8 mouse cellular contexts compared by ENCODE assay signal in genomic region chr1:153486120-153486519, GRCm38 (mm10). TPM values are rescaled to one million over a fixed set of nuclear protein-coding genes. Genes with fewer than 3 reads are reported as not detected.
DNase-seq lines count a peak whose midpoint lies in the region; ATAC-seq and TF ChIP-seq lines count a peak whose summit lies in the region.
"Not testable (repeated sequence)": the region's sequence is repeated elsewhere in the genome, so short reads cannot be mapped to it uniquely, and the experiment has no call there.

No protein-coding gene starts in this region.

- not testable (repeated sequence) for H3K27ac ChIP-seq in forebrain, embryonic 15.5 days (replicated peaks); hindbrain, embryonic 11.5 days (ENCODE audit: low read depth, low read length); kidney, postnatal 0 days; liver, embryonic 16.5 days (ENCODE audit: low read length); midbrain, embryonic 16.5 days (ENCODE audit: low read length); testis, adult 2 months (ENCODE audit: control insufficient read depth, insufficient read depth, low read depth, low read length)

- ATAC-seq in forebrain, embryonic 15.5 days (replicated peaks); hindbrain, embryonic 11.5 days (ENCODE audit: low FRiP score); kidney, postnatal 0 days (replicated peaks; ENCODE audit: low FRiP score, low read depth); liver, embryonic 16.5 days (ENCODE audit: low read depth); midbrain, embryonic 16.5 days: not testable (repeated sequence)

- WGBS in forebrain, embryonic 15.5 days = 15% methylated on average over 6 of the region's 6 CpGs
- 12% methylated on average over 6 of the region's 6 CpGs for WGBS in hindbrain, embryonic 11.5 days
- 5% methylated on average over 6 of the region's 6 CpGs for WGBS in kidney, postnatal 0 days
- 7% methylated on average over 6 of the region's 6 CpGs for WGBS in liver, embryonic 16.5 days (ENCODE audit: insufficient replicate concordance)
- WGBS in midbrain, embryonic 16.5 days = 8% methylated on average over 6 of the region's 6 CpGs

- not testable (repeated sequence) for TF ChIP-seq CTCF in E14TG2a.4 (conservative IDR thresholded peaks at IDR 0.05; ENCODE audit: low read length); kidney, postnatal 0 days (IDR thresholded peaks at IDR 0.05; ENCODE audit: low read depth); testis, adult 2 months (IDR thresholded peaks at IDR 0.05; ENCODE audit: control insufficient read depth, insufficient read depth, insufficient replicate concordance, low read depth, low read length)

- peak overlapping the region; percentile 99 for H3K9ac ChIP-seq in forebrain, embryonic 15.5 days (replicated peaks)
- peak overlapping the region; percentile 100; the same call in 1 of the 2 replicates for H3K9ac ChIP-seq in hindbrain, embryonic 11.5 days (ENCODE audit: low read depth, low read length)
- peak overlapping the region; percentile 97 for H3K9ac ChIP-seq in kidney, postnatal 0 days (ENCODE audit: low read depth, low read length)
- peak overlapping the region; percentile 88 for H3K9ac ChIP-seq in liver, embryonic 16.5 days (ENCODE audit: low read depth, low read length)
- peak overlapping the region; percentile 99 for H3K9ac ChIP-seq in midbrain, embryonic 16.5 days (ENCODE audit: low read depth, low read length)

- H3K4me2 ChIP-seq in forebrain, embryonic 15.5 days (replicated peaks) = peak overlapping the region; percentile 84
- peak overlapping the region; percentile 63 for H3K4me2 ChIP-seq in hindbrain, embryonic 11.5 days (replicated peaks; ENCODE audit: low read depth, low read length)
- peak overlapping the region; percentile 86 for H3K4me2 ChIP-seq in kidney, postnatal 0 days (ENCODE audit: low read length)
- peak overlapping the region; percentile 84 for H3K4me2 ChIP-seq in liver, embryonic 16.5 days (ENCODE audit: low read depth, low read length)
- H3K4me2 ChIP-seq in midbrain, embryonic 16.5 days (ENCODE audit: low read length) = peak overlapping the region; percentile 70

- H3K4me1 ChIP-seq in E14TG2a.4 (replicated peaks; ENCODE audit: low read depth, low read length) = peaks cover 77% of the 10 kb centered on the region
- H3K4me1 ChIP-seq in forebrain, embryonic 15.5 days = peaks cover 38% of the 10 kb centered on the region
- H3K4me1 ChIP-seq in hindbrain, embryonic 11.5 days (replicated peaks; ENCODE audit: control insufficient read depth, insufficient read depth, low read length); kidney, postnatal 0 days (replicated peaks; ENCODE audit: insufficient read depth, low read length); testis, adult 2 months (ENCODE audit: control insufficient read depth, insufficient read depth, low read length): not testable (repeated sequence)
- H3K4me1 ChIP-seq in liver, embryonic 16.5 days (ENCODE audit: control insufficient read depth, low read depth, low read length) = peaks cover 16% of the 10 kb centered on the region
- peaks cover 24% of the 10 kb centered on the region for H3K4me1 ChIP-seq in midbrain, embryonic 16.5 days (ENCODE audit: control insufficient read depth, insufficient read depth, low read length)

- not testable (repeated sequence) for H3K27me3 ChIP-seq in E14TG2a.4 (ENCODE audit: insufficient read depth, low read length); forebrain, embryonic 15.5 days; hindbrain, embryonic 11.5 days (ENCODE audit: control insufficient read depth, insufficient read depth, low read length); kidney, postnatal 0 days (ENCODE audit: insufficient read depth, low read length); liver, embryonic 16.5 days (ENCODE audit: control insufficient read depth, insufficient read depth, low read depth, low read length); midbrain, embryonic 16.5 days (ENCODE audit: control insufficient read depth, insufficient read depth, low read depth, low read length); testis, adult 2 months (ENCODE audit: control insufficient read depth, insufficient read depth, low read length)

- not testable (repeated sequence) for H3K9me3 ChIP-seq in E14TG2a.4 (ENCODE audit: low read length); forebrain, embryonic 15.5 days; hindbrain, embryonic 11.5 days (ENCODE audit: control insufficient read depth, low read length); kidney, postnatal 0 days (replicated peaks; ENCODE audit: low read length); liver, embryonic 16.5 days (replicated peaks; ENCODE audit: control insufficient read depth, low read length); midbrain, embryonic 16.5 days (replicated peaks; ENCODE audit: control insufficient read depth, low read length, poor library complexity, severe bottlenecking)

- not testable (repeated sequence) for TF ChIP-seq POLR2A in testis, adult 2 months (IDR thresholded peaks at IDR 0.05; ENCODE audit: control insufficient read depth, low read depth, low read length)

- H3K4me3 ChIP-seq in E14TG2a.4 (replicated peaks; ENCODE audit: low read length) = peak overlapping the region; percentile 100
- peak overlapping the region; percentile 100 for H3K4me3 ChIP-seq in forebrain, embryonic 15.5 days
- H3K4me3 ChIP-seq in hindbrain, embryonic 11.5 days (ENCODE audit: low read depth, low read length) = peak overlapping the region; percentile 99
- H3K4me3 ChIP-seq in kidney, postnatal 0 days (replicated peaks; ENCODE audit: low read depth, low read length) = peak overlapping the region; percentile 96
- peak overlapping the region; percentile 97 for H3K4me3 ChIP-seq in liver, embryonic 16.5 days (ENCODE audit: low read depth, low read length)
- peak overlapping the region; percentile 99 for H3K4me3 ChIP-seq in midbrain, embryonic 16.5 days (ENCODE audit: low read depth, low read length)
- peak overlapping the region; percentile 97 for H3K4me3 ChIP-seq in testis, adult 2 months (ENCODE audit: control insufficient read depth, low read depth, low read length)

- peaks cover 46% of the 10 kb centered on the region for H3K36me3 ChIP-seq in E14TG2a.4 (ENCODE audit: insufficient read depth, low read length)
- peaks cover 12% of the 10 kb centered on the region; the same call in 1 of the 2 replicates for H3K36me3 ChIP-seq in forebrain, embryonic 15.5 days
- H3K36me3 ChIP-seq in hindbrain, embryonic 11.5 days (ENCODE audit: control insufficient read depth, insufficient read depth, low read length); kidney, postnatal 0 days (ENCODE audit: insufficient read depth, low read length); liver, embryonic 16.5 days (ENCODE audit: control insufficient read depth, insufficient read depth); midbrain, embryonic 16.5 days (ENCODE audit: control insufficient read depth, insufficient read depth, low read length); testis, adult 2 months (ENCODE audit: control insufficient read depth, insufficient read depth, low read length): not testable (repeated sequence)

- DNase-seq in cerebellum, adult 9-11 months = peak; percentile 22
- DNase-seq in hindbrain, embryonic 11.5 days (ENCODE audit: low spot score); kidney, postnatal 0 days (ENCODE audit: low spot score): not testable (repeated sequence)

RNA-seq across cellular contexts. Expression of gene Dhx9, which starts 1.3 kb away (rescaled TPM):
- 37.4 and 39.1 TPM in 2 replicates for polyA plus RNA-seq in forebrain, embryonic 15.5 days (2015; fragmentation: Nextera tagmentation; extraction: Ambion mirVana)
- 34.7 and 61.3 TPM in 2 replicates for polyA plus RNA-seq in hindbrain, embryonic 11.5 days (2014; fragmentation: Nextera tagmentation; extraction: Ambion mirVana)
- polyA plus RNA-seq in kidney, postnatal 0 days (2015; fragmentation: Nextera tagmentation; extraction: Ambion mirVana) = 26.0 and 26.4 TPM in 2 replicates
- polyA plus RNA-seq in liver, embryonic 16.5 days (2015; fragmentation: Nextera tagmentation; extraction: Ambion mirVana) = 8.5 and 9.0 TPM in 2 replicates
- polyA plus RNA-seq in midbrain, embryonic 16.5 days (2015; fragmentation: Nextera tagmentation; extraction: Ambion mirVana) = 22.1 and 29.5 TPM in 2 replicates
- polyA plus RNA-seq in testis, adult 2 months (2012; rRNA removed) = 21.4 and 32.5 TPM in 2 replicates
